Mouse (Mus musculus) embryonic facial prominence, embryonic 13.5 days (tissue): ENCODE measurements around the gene Spz1. TPM values are rescaled to one million over a fixed set of nuclear protein-coding genes. Genes with fewer than 3 reads are reported as not detected.
A peak's percentile ranks its signal among the peaks of the same experiment; 100 is the strongest.
"Not testable (repeated sequence)": the region's sequence is repeated elsewhere in the genome, so short reads cannot be mapped to it uniquely, and the experiment has no call there.

Experiments used
- ATAC-seq: fragments of 200-750 bp; cut with Nextera tagmentation; 2 replicates; pipeline ENCODE4 v1.8.0; 2017; ENCODE audit warnings: low read depth; ENCODE audit not compliant: insufficient number of reproducible peaks, insufficient read depth, low FRiP score, low TSS enrichment
- H3K27ac ChIP-seq: fragments of 300-500 bp; sonication (generic); 2 replicates; pipeline ENCODE4 v1.5.1; 2015; ENCODE audit warnings: moderate library complexity, mild to moderate bottlenecking, inconsistent platforms
- H3K27me3 ChIP-seq: fragments of 300-500 bp; sonication (generic); 2 replicates; pipeline ENCODE4 v1.6.1; 2015; ENCODE audit warnings: mild to moderate bottlenecking, inconsistent platforms
- H3K36me3 ChIP-seq: fragments of 300-500 bp; sonication (generic); 2 replicates; pipeline ENCODE4 v1.6.1; 2015; ENCODE audit warnings: mild to moderate bottlenecking, inconsistent platforms
- H3K4me1 ChIP-seq: fragments of 300-500 bp; sonication (generic); 2 replicates; pipeline ENCODE4 v1.6.1; 2015; ENCODE audit warnings: inconsistent platforms
- H3K4me2 ChIP-seq: fragments of 300-500 bp; sonication (generic); 2 replicates; pipeline ENCODE4 v1.6.1; 2015; ENCODE audit warnings: moderate library complexity, mild to moderate bottlenecking, inconsistent platforms
- H3K4me3 ChIP-seq: fragments of 300-500 bp; sonication (generic); 2 replicates; pipeline ENCODE4 v1.5.1; 2015; ENCODE audit warnings: mild to moderate bottlenecking, inconsistent platforms
- H3K9ac ChIP-seq: fragments of 300-500 bp; sonication (generic); 2 replicates; pipeline ENCODE4 v1.6.1; 2015; ENCODE audit warnings: mild to moderate bottlenecking, inconsistent platforms
- H3K9me3 ChIP-seq: fragments of 300-500 bp; sonication (generic); 2 replicates; pipeline ENCODE4 v1.6.1; 2016; ENCODE audit warnings: inconsistent platforms
- WGBS: fragments of 180-500 bp; shearing (Covaris S2); methylation state at CpG from one replicate; pipeline ENCODE4 v1.1.7; 2015; ENCODE audit warnings: mixed read lengths; 5-methylcytosine and 5-hydroxymethylcytosine counted together
- polyA plus RNA-seq: library from polyadenylated mRNA; unstranded; fragments of >200 nt; fragmentation: Nextera tagmentation; extraction: Ambion mirVana; gene quantifications from 2 replicates; pipeline ENCODE4 v1.2.1, GENCODE M21; 2015

Spz1 gene
- not detected in 2 replicates for polyA plus RNA-seq

DNA sequence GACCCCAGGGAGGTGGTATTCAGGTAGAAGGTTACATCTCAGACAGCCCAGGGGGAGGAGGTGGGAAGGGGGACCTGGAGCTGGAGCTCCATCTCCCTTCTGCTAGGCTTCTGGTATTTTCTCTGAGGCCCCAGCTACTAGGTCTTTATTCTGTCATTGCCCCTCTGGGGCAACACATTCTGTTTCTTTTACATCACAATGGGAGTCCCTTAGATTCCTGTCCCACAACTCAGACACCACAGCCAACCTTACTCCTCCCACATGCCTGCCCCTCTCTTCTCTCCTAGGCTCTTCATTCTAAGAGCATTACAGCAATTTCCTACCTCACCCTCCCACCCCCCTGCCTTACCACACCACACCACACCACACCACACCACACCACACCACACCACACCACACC lies at the start of gene Spz1:
Gene Spz1, minus strand, starts transcription at position 101 of the 400 bp plus-strand sequence.
- H3K36me3 ChIP-seq = no peaks in the 10 kb centered on the region
- H3K9ac ChIP-seq = no peak within 1 kb of the TSS
- no peaks in the 10 kb centered on the region for H3K9me3 ChIP-seq
- no peak for ATAC-seq
- no peaks in the 10 kb centered on the region for H3K4me1 ChIP-seq
- H3K4me3 ChIP-seq = no peak within 1 kb of the TSS
- H3K4me2 ChIP-seq = no peak within 1 kb of the TSS
- H3K27ac ChIP-seq = no peak within 1 kb of the TSS
- no peaks in the 10 kb centered on the region for H3K27me3 ChIP-seq

GRCm38 (mm10) chr13:92616459-92616858 lies 40.5 kb upstream of the Spz1 start:
- Histone ChIP-seq H3K27ac (no peak overlapping the region), H3K4me2 (no peak overlapping the region), H3K36me3 (no peaks in the 10 kb centered on the region), H3K9ac (no peak overlapping the region), H3K9me3 (no peaks in the 10 kb centered on the region), H3K27me3 (no peaks in the 10 kb centered on the region), H3K4me3 (no peak overlapping the region), H3K4me1 (peaks cover 8% of the 10 kb centered on the region; the same call in 1 of the 2 replicates)
- no peak for ATAC-seq
- WGBS = 93% methylated on average over 8 of the region's 8 CpGs

DNA sequence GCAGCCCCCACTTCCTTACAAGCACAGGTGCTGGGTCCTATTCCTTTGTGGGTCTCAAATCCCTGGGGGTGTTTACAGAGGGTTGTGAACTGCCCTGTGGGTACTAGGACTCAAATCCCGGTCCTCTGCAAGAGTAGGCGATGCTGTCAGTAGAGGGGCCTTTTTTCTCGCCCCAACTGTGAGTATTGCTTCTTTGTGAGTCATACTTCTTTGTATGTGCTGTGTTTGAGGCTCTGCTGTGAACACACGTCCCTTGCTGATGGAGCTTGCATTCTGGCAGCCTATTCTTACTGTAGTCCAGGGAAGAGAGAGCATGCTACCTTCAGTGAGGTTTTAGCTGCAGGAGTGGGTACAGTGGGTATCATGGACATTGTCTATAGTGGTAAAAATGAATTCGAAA lies 39.2 kb upstream of the Spz1 start:
- H3K4me2 ChIP-seq = no peak overlapping the region
- H3K27me3 ChIP-seq = no peaks in the 10 kb centered on the region
- no peaks in the 10 kb centered on the region for H3K36me3 ChIP-seq
- H3K9me3 ChIP-seq = no peaks in the 10 kb centered on the region
- peaks cover 9% of the 10 kb centered on the region for H3K4me1 ChIP-seq
- H3K27ac ChIP-seq = no peak overlapping the region
- no peak overlapping the region for H3K9ac ChIP-seq
- H3K4me3 ChIP-seq = no peak overlapping the region
- no peak for ATAC-seq
- WGBS = 86% methylated on average over 5 of the region's 5 CpGs

GRCm38 (mm10) chr13:92613094-92613493 lies 37.1 kb upstream of the Spz1 start:
- Histone ChIP-seq H3K4me1 (peaks cover 17% of the 10 kb centered on the region), H3K27ac (no peak overlapping the region), H3K4me3 (no peak overlapping the region), H3K9ac (no peak overlapping the region), H3K4me2 (peak overlapping the region; percentile 81; the same call in 1 of the 2 replicates), H3K36me3 (no peaks in the 10 kb centered on the region), H3K9me3 (no peaks in the 10 kb centered on the region), H3K27me3 (no peaks in the 10 kb centered on the region)
- WGBS = 81% methylated on average over 5 of the region's 5 CpGs
- no peak for ATAC-seq

- ATAC-seq = no peak
- Histone ChIP-seq H3K27ac (no peak overlapping the region), H3K27me3 (no peaks in the 10 kb centered on the region), H3K9me3 (no peaks in the 10 kb centered on the region), H3K4me2 (peak overlapping the region; percentile 81), H3K9ac (peak overlapping the region; percentile 87), H3K4me1 (peaks cover 17% of the 10 kb centered on the region), H3K36me3 (no peaks in the 10 kb centered on the region), H3K4me3 (peak overlapping the region; percentile 78)
- 5% methylated on average over 7 of the region's 7 CpGs for WGBS
These were observed 35.9 kb upstream of the Spz1 start for GRCm38 (mm10) chr13:92611917-92612316.

- peak overlapping the region; percentile 78 for H3K4me3 ChIP-seq
- no peaks in the 10 kb centered on the region for H3K9me3 ChIP-seq
- H3K27ac ChIP-seq = peak overlapping the region; percentile 91
- H3K4me1 ChIP-seq = peaks cover 17% of the 10 kb centered on the region
- under 1% methylated on average over 43 of the region's 43 CpGs for WGBS
- H3K4me2 ChIP-seq = peak overlapping the region; percentile 81
- peak; percentile 50 for ATAC-seq
- no peaks in the 10 kb centered on the region for H3K27me3 ChIP-seq
- peak overlapping the region; percentile 87 for H3K9ac ChIP-seq
- H3K36me3 ChIP-seq = no peaks in the 10 kb centered on the region
These were observed 35.3 kb upstream of the Spz1 start for GRCm38 (mm10) chr13:92611254-92611784.

DNA sequence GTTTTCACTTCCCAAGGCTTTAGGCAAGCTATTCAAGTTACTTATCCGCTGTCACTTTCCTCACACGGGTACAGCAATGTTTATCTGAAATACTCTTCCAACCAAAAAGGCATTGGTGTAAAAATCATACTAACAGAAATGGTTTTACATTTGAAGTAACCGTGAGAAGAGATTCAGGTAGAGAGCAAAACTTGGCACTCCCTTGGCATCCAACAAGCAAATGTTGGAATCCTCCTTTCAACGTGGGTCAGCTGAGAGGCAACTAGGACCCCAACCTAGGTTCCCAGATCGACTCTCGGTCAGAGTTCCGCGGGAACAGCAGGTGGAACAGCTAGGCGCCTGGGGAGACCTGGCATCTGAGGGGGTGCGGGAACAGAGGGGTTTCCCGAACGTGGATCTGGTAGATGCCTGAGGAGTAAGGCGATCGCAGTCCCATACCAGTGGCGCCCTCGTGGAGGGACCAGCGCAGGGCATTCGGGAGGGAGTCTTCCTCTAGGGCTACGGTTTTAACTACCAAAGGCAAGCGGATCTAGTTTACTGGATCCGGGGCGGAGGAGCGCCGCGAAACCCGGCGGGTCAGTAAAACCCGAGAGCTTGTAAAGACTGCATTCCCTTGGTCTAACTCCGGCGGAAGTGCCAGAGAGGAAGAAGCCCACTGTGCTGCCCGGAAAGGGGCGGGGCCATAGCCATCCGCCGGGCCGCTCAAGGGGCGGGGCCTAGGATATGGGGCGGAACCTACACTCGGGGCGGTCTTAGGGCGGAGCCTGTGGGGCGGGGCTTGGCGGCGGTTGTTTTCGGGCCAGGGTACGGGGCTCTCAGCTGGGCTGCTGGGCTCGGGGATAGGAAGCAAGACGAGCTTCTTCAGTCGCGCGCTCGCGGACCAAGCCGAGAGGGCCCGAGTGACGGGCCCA lies 34.6 kb upstream of the Spz1 start, which contains the start of gene Serinc5:
Gene Serinc5, plus strand, starts transcription at position 781 of the 911 bp plus-strand sequence.
- H3K4me3 ChIP-seq = peak within 1 kb of the TSS; percentile 78
- ATAC-seq = peak; percentile 98
- peaks cover 17% of the 10 kb centered on the region for H3K4me1 ChIP-seq
- H3K27ac ChIP-seq = peak within 1 kb of the TSS; percentile 91
- WGBS = 1% methylated on average over 55 of the region's 55 CpGs
- no peaks in the 10 kb centered on the region for H3K9me3 ChIP-seq
- no peaks in the 10 kb centered on the region for H3K36me3 ChIP-seq
- H3K4me2 ChIP-seq = peak within 1 kb of the TSS; percentile 81
- H3K9ac ChIP-seq = peak within 1 kb of the TSS; percentile 87
- H3K27me3 ChIP-seq = no peaks in the 10 kb centered on the region

GRCm38 (mm10) chr13:92609486-92610310 lies 33.7 kb upstream of the Spz1 start:
- Histone ChIP-seq H3K4me2 (peak overlapping the region; percentile 81), H3K4me1 (peaks cover 17% of the 10 kb centered on the region), H3K36me3 (no peaks in the 10 kb centered on the region), H3K9me3 (no peaks in the 10 kb centered on the region), H3K4me3 (peak overlapping the region; percentile 78), H3K9ac (peak overlapping the region; percentile 87), H3K27me3 (no peaks in the 10 kb centered on the region), H3K27ac (peak overlapping the region; percentile 91)
- WGBS = 7% methylated on average over 13 of the region's 13 CpGs
- ATAC-seq = no peak

DNA sequence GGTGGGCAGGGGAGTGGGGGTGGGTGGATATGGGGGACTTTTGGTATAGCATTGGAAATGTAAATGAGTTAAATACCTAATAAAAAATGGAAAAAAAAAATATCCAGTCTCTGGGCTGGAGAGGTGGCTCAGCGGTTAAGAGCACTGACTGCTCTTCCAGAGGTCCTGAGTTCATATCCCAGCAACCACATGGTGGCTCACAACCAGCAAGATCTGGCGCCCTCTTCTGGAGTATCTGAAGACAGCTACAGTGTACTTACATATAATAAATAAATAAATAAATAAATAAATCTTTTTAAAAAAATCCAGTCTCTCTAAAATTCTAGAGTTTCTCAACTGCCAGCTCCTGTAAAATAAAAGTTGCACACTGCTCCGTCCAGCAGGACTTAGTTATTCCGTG lies 29.3 kb upstream of the Spz1 start:
- not testable (repeated sequence) for H3K9me3 ChIP-seq, H3K4me2 ChIP-seq, H3K9ac ChIP-seq, ATAC-seq, H3K27ac ChIP-seq, H3K36me3 ChIP-seq, H3K27me3 ChIP-seq, H3K4me1 ChIP-seq, H3K4me3 ChIP-seq
- WGBS = 79% methylated on average over 4 of the region's 4 CpGs

DNA sequence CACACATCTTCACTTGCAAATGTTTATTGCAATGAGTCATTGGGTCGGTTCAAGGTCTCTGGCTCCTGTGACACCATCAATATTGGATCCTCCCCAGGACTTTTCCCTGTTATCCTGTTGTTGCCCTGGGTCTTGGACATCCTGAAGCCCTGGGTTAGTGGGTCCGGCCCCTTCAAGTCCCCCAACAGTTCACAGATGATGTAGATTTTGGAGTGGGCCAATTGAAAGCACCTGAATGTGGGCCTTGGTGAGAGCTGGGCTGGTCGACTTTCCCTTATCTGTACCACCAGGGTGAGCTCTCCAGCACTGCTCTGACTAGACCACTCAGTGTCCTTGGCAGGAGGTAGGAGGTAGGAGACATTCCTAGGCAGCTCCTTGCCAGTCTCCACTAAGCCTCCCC lies 19.5 kb upstream of the Spz1 start:
- no peak for ATAC-seq
- WGBS = 73% methylated on average over 3 of the region's 3 CpGs

DNA sequence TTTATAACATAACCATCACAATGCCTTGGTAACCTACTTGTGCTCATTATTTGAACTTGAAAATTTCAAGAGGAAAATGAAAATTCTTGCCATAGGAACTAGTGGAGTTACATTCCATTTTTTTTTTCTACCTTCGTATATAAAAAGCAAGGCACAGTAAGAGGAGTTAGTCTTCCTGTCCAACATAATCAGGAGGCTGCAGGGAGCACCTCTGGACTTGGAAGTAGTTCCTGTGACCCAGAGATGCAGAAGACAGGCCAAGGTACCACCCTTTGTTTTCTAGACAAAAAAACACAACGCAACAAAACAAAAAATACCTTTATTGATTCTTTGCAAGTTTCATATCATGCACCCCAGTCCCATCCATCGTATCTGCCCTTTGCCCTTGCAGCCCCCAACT lies 18.9 kb upstream of the Spz1 start:
- Histone ChIP-seq H3K4me3 (no peak overlapping the region), H3K9ac (no peak overlapping the region), H3K4me1 (no peaks in the 10 kb centered on the region; the same call in 1 of the 2 replicates), H3K4me2 (no peak overlapping the region), H3K9me3 (no peaks in the 10 kb centered on the region), H3K27me3 (no peaks in the 10 kb centered on the region), H3K36me3 (no peaks in the 10 kb centered on the region), H3K27ac (no peak overlapping the region)
- ATAC-seq = no peak
- WGBS = 80% methylated on average over 3 of the region's 3 CpGs

More for the DNA sequence above, 19.5 kb upstream of the Spz1 start:
- H3K4me1 ChIP-seq = no peaks in the 10 kb centered on the region; the same call in 1 of the 2 replicates
- H3K9ac ChIP-seq = no peak overlapping the region
- H3K4me3 ChIP-seq = no peak overlapping the region
- H3K36me3 ChIP-seq = no peaks in the 10 kb centered on the region
- no peaks in the 10 kb centered on the region for H3K9me3 ChIP-seq
- H3K27me3 ChIP-seq = no peaks in the 10 kb centered on the region
- no peak overlapping the region for H3K4me2 ChIP-seq
- H3K27ac ChIP-seq = no peak overlapping the region
